Mouse (Mus musculus): ENCODE measurements around the gene Mamdc4. TPM values are rescaled to one million over a fixed set of nuclear protein-coding genes. Genes with fewer than 3 reads are reported as not detected.

The Mamdc4 gene
- polyA plus RNA-seq, 1 experiment, result 0.36 TPM

DNA sequence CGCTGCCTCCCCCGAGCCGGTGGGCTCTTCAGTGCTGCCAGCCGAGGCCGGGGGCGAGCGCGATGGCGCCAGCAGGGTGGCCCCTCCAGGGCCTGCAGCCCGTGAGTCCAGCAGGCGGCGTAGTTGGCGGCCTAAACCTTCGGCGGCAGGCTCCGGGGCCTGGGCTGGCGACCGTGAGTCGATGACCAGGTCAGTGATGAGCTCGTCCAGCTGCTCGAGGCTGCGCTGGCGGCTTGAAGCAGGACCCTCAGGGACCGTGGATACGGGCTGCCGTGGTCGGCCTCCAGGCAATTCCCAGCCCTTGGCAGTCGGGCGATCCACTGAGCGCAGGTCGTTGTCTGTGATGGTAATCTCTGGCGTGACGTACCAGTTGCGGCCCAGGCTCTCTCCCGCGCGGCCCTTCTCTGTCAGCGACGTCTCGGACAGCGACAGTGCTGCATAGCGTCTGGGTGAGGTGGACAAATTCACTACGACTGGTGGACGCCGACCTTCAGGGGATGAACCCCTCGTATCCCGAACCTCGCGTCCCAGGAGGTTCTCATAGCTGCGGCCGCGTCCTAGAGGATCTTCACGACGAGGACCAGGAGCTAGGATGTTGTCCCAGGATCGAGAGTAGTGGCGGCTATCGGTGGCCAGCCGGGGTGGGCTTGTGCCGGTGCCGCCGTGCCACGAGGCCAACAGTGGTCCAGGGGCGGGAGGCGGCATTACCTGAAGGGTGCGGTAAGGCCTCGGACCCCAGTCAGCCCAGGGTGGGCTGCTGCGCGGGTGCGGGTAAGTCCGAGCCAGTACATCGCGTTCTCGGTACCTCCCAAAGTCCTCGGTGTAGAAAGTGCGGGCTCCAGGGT is 3.5 kb upstream of the Mamdc4 start:
- Histone ChIP-seq H3K27ac (replicated peaks; ENCODE audit: low read depth, low read length) (no peak overlapping the region), H3K4me1 (ENCODE audit: control insufficient read depth, insufficient read depth, insufficient read length, low read length) (peaks cover 3% of the 10 kb centered on the region; the same call in 1 of the 2 replicates), H3K4me3 (ENCODE audit: insufficient read depth, low read depth, low read length) (peak overlapping the region; percentile 34)

DNA sequence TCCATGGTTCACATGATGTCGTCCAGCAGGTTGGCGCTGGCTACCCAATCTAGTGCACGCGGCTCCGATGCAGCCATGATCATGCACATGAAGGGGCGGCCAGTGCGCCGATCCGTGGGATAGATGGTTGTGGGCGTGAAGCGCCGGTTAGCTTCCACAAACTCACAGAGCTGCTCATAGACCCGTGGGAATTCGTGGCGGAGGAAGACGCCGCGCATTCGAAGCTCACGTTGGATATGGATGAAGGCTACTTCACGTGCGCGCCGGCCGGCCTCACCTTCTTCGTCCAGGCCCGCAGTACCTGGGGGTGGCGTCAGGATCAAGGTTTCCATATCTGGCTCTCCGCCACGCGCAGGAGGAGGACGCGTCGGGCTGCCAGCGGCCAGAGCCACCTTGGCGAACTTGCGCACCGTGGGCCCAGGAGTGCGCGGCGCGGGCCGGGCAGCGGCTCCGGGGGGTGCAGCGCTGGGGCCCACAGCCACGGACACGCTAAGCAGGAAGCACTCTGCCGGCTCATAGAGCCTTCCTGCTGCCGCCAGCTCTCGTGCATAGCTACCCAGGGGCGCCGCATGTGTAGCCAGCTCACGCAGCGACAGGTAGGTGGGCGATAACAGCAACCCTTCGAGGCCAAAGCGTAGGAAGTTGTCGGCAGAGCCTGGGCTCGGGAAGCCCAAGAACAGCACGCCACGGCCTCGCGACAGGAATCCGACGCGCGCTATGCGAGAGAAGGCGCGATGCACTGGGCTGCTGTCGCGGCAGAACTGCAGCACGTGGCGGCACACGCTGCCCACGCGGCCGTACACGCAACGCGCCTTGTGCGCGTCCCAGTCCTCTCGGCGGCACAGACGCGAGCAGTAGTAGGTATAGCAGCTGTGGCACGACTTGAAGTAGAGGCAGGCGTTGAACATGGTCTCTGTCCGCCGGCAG is 2.6 kb upstream of the Mamdc4 start:
- Histone ChIP-seq H3K4me3 (ENCODE audit: insufficient read depth, low read depth, low read length) (peak overlapping the region; percentile 34), H3K27ac (replicated peaks; ENCODE audit: low read depth, low read length) (no peak overlapping the region), H3K4me1 (ENCODE audit: control insufficient read depth, insufficient read depth, insufficient read length, low read length) (peaks cover 3% of the 10 kb centered on the region; the same call in 1 of the 2 replicates)

DNA sequence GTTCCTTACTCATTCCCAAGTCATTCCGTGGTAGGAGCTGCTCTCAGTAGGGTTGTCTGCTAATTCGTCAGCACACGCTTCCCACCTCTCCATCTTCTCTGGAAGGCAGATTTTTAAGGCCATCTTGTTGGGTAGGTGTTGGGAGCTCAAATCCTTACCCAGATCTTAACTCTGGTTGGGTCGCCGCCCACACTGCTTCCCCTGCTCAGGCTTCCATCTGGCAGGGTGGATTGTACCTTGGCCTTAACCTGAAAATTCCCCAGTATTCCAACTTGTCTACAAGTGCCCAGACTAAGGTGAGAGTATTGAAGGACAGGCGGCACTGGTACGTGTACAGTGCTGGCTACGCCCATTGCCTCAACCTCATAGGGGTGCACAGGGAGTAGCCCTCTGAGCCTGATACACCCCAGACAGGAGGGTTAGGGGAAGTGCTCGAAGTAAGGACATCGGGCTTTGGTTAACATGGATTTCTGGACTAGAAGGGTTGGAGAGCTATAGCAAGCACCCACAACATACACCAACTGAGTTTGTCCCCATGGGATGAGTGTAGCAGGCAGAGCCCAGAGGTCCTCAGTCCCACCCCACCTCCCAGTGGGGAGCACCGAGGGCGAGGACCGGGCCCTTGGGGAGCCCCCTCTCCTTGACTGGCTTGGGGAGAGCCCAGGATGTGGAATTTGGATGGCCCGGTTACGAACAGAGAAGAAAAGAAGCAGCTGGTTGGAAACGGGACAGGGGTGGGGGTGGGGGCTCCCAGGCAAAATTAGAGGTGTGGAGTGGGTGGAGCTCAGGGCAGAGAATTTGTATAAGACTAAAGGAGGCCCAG is 1.6 kb upstream of the Mamdc4 start:
- H3K4me3 ChIP-seq (ENCODE audit: insufficient read depth, low read depth, low read length), result peak overlapping the region; percentile 83; the same call in 1 of the 2 replicates
- no peak overlapping the region for H3K27ac ChIP-seq (replicated peaks; ENCODE audit: low read depth, low read length)
- peaks cover 3% of the 10 kb centered on the region; the same call in 1 of the 2 replicates for H3K4me1 ChIP-seq (ENCODE audit: control insufficient read depth, insufficient read depth, insufficient read length, low read length)

DNA sequence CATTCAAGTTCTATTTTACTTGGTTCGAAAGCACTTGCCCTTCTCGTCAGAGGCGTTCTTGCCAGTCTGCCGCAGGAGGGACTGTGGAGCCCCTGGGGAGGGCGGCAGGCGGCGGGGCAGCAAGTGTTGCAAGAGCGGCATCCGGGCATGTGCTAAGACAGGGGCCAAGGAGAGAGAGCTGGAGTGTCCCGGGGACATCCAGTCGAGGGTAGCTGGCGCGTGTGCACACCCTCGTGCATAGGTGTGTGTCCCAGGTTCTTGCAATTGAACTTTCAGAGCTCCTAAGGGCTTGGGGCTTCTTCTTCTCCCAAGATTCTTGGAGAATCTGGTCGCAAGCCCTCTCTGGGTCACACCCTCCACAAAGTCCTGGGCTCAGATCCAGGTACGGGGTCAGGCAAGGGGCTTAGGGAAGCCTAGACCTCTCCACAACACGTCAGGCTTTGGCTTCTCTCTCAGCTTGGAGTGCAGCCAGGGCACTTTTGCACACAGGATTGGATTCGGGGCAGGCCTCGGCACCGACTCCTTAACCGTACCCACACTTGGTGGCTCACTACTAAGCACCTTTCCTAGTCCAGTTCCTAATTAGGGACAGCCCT is 885 bp upstream of the Mamdc4 start:
- Histone ChIP-seq H3K4me3 (ENCODE audit: insufficient read depth, low read depth, low read length) (peak overlapping the region; percentile 83), H3K4me1 (ENCODE audit: control insufficient read depth, insufficient read depth, insufficient read length, low read length) (peaks cover 3% of the 10 kb centered on the region; the same call in 1 of the 2 replicates), H3K27ac (replicated peaks; ENCODE audit: low read depth, low read length) (no peak overlapping the region)

DNA sequence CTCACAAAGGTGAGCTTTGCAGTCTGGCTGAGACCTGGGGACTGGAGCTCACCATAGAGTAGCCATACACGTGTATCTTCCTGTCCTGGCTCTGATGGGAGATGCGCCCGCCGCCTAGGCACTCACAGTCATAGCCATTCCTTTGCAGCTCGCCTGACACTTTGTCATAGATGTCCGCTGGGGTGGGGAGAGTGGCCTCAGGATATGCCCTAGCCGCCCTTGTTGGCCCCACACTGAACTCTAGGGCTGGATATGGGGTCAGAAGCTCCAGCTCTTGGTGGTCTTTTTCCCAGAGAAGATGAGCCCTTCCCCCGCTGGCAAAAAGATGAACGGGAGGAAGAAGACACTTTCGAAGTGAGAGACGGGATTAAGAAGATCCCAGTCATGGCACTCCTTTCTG is 509 bp downstream of the Mamdc4 start:
- Histone ChIP-seq H3K4me3 (ENCODE audit: insufficient read depth, low read depth, low read length) (peak overlapping the region; percentile 83), H3K27ac (replicated peaks; ENCODE audit: low read depth, low read length) (peak overlapping the region; percentile 32; the same call in 1 of the 2 replicates), H3K4me1 (ENCODE audit: control insufficient read depth, insufficient read depth, insufficient read length, low read length) (peaks cover 3% of the 10 kb centered on the region; the same call in 1 of the 2 replicates)

DNA sequence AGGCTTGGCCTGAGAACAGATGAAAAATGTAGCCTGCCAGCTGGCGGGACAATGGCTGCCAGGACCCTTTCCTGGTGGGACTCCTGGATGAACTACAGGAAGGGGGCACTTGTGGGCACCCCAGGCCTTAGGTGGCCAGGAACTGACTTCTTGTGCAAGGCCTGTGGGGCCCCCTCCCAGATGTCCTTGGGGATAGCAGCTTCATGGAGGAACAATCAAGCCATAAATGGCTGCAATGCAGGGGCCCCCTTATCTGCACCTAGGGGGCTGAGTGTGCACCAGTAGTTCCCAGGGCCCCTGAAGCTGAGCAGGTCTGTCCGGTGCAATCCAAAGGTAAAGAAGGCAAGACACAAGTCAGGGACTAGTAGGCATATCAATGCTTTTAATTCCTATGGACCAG is 1.6 kb downstream of the Mamdc4 start:
- Histone ChIP-seq H3K4me1 (ENCODE audit: control insufficient read depth, insufficient read depth, insufficient read length, low read length) (peaks cover 3% of the 10 kb centered on the region; the same call in 1 of the 2 replicates), H3K27ac (replicated peaks; ENCODE audit: low read depth, low read length) (no peak overlapping the region)

DNA sequence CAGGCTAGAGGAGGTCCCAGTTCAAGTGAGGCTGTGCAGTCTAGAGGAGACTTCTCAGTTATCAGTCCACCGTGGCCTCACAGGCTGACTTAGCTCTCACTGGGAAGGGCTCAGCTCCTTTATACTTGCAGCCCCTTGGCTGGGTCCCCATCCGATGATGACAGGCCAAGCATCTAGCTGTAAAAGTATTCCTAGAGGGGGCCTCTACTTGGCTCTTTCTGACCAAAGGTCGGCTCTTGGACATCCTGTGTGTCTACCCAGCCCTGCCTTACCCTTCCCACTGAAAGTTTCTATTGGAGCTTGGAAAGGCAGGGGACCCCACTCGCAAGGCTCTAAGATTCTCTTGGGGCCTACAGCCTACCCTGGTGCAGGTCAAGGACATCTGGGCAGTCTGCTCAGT is 3.4 kb downstream of the Mamdc4 start:
- Histone ChIP-seq H3K27ac (replicated peaks; ENCODE audit: low read depth, low read length) (no peak overlapping the region), H3K4me1 (ENCODE audit: control insufficient read depth, insufficient read depth, insufficient read length, low read length) (peaks cover 3% of the 10 kb centered on the region; the same call in 1 of the 2 replicates), H3K4me3 (ENCODE audit: insufficient read depth, low read depth, low read length) (no peak overlapping the region)

More for the DNA sequence above, 1.6 kb downstream of the Mamdc4 start:
- no peak overlapping the region; the same call in none of the 2 replicates for H3K4me3 ChIP-seq (ENCODE audit: insufficient read depth, low read depth, low read length)

DNA sequence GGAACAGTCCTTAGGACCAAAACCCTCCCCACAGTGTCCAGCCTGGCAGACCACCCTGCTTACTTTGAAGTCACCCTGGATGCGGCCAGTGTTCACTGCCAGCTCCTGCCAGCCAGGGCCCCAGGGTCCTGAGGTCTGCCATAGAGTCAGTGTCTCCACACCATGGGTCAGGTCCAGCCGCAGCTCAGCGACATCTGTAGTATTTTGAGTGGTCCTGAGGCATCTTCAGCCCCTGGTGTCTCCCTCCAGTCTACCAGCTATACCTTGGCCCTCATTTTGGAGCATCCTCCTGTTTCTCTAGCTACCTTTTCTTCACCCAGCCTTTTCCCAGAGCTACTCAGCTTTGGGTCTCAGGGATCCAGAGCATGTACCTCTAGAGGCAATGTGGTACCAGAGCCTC is 5.3 kb downstream of the Mamdc4 start:
- no peaks in the 10 kb centered on the region for H3K4me1 ChIP-seq (ENCODE audit: control insufficient read depth, insufficient read depth, insufficient read length, low read length)
- H3K4me3 ChIP-seq (ENCODE audit: insufficient read depth, low read depth, low read length), result no peak overlapping the region
- no peak overlapping the region for H3K27ac ChIP-seq (replicated peaks; ENCODE audit: low read depth, low read length)

DNA sequence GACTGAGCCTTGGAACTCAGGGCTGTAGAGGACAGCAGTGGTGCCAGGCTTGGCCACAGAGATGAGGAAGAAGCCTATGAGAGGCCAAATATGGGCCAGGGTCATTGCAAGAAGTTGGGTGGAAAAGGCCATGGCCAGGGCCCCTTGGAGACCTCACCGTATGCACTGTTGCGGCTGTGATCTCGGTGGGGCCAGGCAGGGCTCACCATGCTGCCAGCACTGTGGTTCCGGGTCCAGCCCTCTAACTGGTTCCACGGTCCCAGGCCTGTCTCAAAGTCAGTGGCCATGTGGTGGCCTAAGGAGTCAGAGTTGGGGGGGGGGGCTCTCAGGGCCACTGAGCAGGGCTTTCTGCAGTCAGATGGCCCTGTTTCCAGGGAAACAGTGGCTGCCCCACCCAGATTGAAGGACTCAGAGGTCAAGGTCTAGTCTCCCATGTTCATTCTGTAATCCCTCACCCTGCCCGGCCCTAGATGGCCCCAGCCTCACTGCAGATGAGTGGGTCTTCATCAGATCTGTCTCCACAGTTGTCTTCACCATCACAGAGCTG is 6.1 kb downstream of the Mamdc4 start:
- Histone ChIP-seq H3K4me3 (ENCODE audit: insufficient read depth, low read depth, low read length) (no peak overlapping the region), H3K27ac (replicated peaks; ENCODE audit: low read depth, low read length) (no peak overlapping the region), H3K4me1 (ENCODE audit: control insufficient read depth, insufficient read depth, insufficient read length, low read length) (no peaks in the 10 kb centered on the region)

DNA sequence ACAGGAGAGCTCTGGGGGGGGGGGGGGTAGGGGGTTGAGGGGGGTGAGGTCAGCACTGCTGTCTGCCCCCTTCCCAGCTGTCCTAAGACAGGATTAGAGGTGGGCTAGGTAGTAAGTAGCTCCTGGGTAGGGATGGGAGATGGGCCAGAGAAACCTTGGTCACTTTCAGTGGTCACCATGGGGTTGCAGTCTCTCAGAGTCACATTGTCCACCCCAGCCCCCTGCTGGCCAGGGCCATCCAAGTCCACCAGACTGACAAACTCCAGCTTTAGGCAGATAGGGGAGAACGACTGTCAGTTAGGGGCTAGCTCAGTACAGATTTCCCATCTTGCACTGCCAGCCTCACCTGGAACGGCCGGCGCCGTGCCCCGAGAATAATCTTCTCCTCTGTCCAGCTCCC is 8.1 kb downstream of the Mamdc4 start:
- no peak overlapping the region for H3K4me3 ChIP-seq (ENCODE audit: insufficient read depth, low read depth, low read length)
- H3K4me1 ChIP-seq (ENCODE audit: control insufficient read depth, insufficient read depth, insufficient read length, low read length), result no peaks in the 10 kb centered on the region
- no peak overlapping the region for H3K27ac ChIP-seq (replicated peaks; ENCODE audit: low read depth, low read length)

DNA sequence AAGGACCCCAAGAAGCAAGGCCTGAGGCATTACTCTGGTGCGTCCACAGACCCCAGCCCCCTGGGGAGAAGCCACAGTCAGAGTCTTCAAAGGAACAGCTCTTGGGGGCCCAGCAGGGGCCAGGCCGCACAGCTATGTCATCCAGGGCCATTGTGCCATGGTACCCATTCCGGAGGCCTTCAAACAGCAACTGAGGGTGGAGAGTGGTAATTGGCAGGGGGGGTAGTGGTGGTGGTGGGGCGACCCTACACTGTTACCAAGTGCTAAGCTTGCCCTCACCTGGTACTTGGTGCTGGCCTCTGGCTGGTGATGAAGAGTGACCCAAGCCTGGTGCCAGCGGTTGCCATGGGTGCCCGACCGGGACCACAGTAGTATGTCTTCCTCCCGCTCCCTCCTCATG is 8.9 kb downstream of the Mamdc4 start:
- no peak overlapping the region for H3K27ac ChIP-seq (replicated peaks; ENCODE audit: low read depth, low read length)
- no peak overlapping the region for H3K4me3 ChIP-seq (ENCODE audit: insufficient read depth, low read depth, low read length)
- H3K4me1 ChIP-seq (ENCODE audit: control insufficient read depth, insufficient read depth, insufficient read length, low read length), result no peaks in the 10 kb centered on the region

DNA sequence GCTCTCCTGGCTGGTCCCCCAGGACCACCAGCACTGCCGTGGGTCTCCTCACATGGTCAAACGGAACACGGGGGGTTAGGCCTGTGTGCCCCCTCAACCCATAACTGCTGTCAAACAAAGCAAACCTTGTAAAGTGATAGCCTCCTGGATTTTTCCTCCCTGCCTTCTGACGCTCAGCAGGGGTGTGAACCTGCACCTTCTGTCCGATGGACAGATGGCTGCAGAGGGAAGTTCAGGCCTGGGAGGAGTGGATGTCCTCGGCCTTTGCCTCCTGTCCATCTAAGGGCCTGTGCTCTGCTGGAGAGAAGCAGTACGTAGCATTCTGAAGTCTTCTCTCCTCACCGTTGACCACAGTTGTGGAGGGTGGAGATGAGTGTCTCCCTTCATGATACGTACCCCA is 12.7 kb downstream of the Mamdc4 start:
- H3K4me3 ChIP-seq (ENCODE audit: insufficient read depth, low read depth, low read length), result no peak overlapping the region
- no peak overlapping the region for H3K27ac ChIP-seq (replicated peaks; ENCODE audit: low read depth, low read length)
- H3K4me1 ChIP-seq (ENCODE audit: control insufficient read depth, insufficient read depth, insufficient read length, low read length), result peaks cover 2% of the 10 kb centered on the region; the same call in 1 of the 2 replicates

DNA sequence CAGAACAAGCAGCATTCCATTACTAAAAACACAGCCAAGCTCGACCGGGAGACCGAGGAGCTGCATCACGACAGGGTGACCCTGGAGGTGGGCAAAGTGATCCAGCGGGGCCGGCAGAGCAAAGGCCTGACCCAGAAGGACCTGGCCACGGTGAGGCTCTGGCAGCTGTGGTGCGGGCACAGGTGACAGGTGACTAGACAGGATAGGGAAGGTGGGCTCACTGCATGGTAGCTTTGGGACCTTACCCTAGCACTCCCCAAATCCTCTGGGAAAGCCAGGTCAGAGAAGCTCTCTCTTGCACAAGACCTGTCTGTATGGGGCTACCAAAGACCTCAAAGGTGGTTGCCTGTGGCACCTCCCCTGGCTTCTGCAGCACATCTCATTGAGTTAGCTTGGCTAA is 14.1 kb downstream of the Mamdc4 start:
- Histone ChIP-seq H3K27ac (replicated peaks; ENCODE audit: low read depth, low read length) (no peak overlapping the region), H3K4me3 (ENCODE audit: insufficient read depth, low read depth, low read length) (no peak overlapping the region), H3K4me1 (ENCODE audit: control insufficient read depth, insufficient read depth, insufficient read length, low read length) (peaks cover 3% of the 10 kb centered on the region; the same call in 1 of the 2 replicates)

DNA sequence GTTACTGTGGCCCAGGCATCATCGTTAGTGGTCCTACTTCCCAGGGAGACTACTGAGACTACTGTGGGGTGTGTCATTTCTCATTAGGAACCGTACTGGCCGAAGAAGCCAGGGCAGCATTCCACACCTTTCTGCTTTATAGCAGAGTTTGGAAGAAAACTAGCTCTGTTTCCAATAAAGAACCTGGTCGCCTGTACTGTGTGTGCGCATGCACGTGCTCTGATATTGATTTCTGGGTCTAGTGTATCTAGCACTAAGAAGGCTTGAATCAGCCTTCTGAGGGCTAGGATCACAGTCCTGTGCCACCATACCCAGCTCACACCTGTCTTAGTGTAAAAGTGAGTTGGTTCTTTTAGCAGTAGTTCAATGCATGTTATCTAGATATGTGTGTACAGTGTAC is 15.9 kb downstream of the Mamdc4 start:
- no peak overlapping the region for H3K27ac ChIP-seq (replicated peaks; ENCODE audit: low read depth, low read length)
- H3K4me3 ChIP-seq (ENCODE audit: insufficient read depth, low read depth, low read length), result peak overlapping the region; percentile 89

More for the DNA sequence above, 15.9 kb downstream of the Mamdc4 start:
- H3K4me1 ChIP-seq (ENCODE audit: control insufficient read depth, insufficient read depth, insufficient read length, low read length), result peaks cover 3% of the 10 kb centered on the region; the same call in 1 of the 2 replicates

Data from brown adipose tissue, adult 24 weeks (tissue).